Mouse (Mus musculus): ENCODE measurements at regions not wholly inside any gene's neighbourhood (a gene's known extent, or its start where the extent isn't known, plus 50 kb on each side); places are given as distances from the start of the nearest gene placed in this dataset.
A peak's percentile ranks its signal among the peaks of the same experiment; 100 is the strongest.

DNA sequence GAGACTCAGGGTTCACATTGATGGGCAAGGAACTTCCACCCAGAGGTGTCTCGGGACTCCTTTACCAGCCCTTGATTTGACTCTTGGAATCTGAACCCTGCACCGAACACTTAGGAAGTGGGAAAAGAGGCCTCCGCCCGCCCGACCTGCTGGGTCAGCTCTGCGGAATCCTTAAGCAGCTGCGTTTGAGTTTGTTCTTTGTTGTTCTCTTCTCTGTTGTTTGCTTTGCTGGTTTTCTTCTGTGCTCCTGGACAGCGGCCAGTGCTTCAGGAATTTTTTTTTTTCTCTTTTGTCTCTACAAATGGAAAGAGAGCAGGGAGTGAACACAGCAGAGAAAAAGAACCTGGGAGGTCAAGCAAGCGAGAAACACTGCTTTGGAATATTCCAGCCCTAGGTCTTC is 55.1 kb upstream of the Habp2 start:
- H3K4me3 ChIP-seq (ENCODE audit: low read depth, low read length) = no peak overlapping the region

DNA sequence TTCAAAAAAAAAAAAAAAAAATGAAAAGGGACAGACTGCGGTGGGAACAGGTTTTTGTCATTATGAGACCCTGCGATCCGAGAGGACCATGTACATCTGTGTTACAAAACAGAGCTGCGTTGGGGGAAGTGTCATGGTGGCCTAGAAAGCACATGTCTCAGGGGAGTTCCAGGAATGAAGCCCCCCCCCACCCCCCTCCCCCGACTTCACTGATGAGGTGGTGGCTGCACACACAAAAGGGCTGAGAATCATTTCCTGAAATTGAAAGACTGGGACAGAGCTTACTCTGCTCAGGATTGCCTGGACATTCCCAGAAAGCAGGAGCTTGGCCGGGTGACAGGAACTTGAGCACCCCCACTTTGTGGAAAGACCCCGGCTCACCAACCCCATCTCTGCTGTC is 54.7 kb upstream of the Habp2 start:
- WGBS = 40% methylated on average over 7 of the region's 7 CpGs
- H3K4me3 ChIP-seq (ENCODE audit: low read depth, low read length) = no peak overlapping the region
- peak overlapping the region; percentile 40; the same call in 1 of the 2 replicates for H3K27ac ChIP-seq (ENCODE audit: low read length)
- H3K9ac ChIP-seq (ENCODE audit: low read depth, low read length) = no peak overlapping the region
- H3K36me3 ChIP-seq (ENCODE audit: control insufficient read depth, insufficient read depth, low read length) = no peaks in the 10 kb centered on the region
- no peaks in the 10 kb centered on the region for H3K9me3 ChIP-seq (replicated peaks; ENCODE audit: control insufficient read depth, low read length, poor library complexity, severe bottlenecking)
- peaks cover 11% of the 10 kb centered on the region for H3K4me1 ChIP-seq (ENCODE audit: control insufficient read depth, insufficient read depth, low read length)
- no peak overlapping the region for H3K4me2 ChIP-seq (ENCODE audit: low read length)
- no peaks in the 10 kb centered on the region for H3K27me3 ChIP-seq (ENCODE audit: control insufficient read depth, insufficient read depth, low read depth, low read length)
- peak; percentile 39; the same call in 1 of the 2 replicates for ATAC-seq

More for the DNA sequence above, 55.1 kb upstream of the Habp2 start:
- Histone ChIP-seq H3K9ac (ENCODE audit: low read depth, low read length) (no peak overlapping the region), H3K27ac (ENCODE audit: low read length) (no peak overlapping the region), H3K36me3 (ENCODE audit: control insufficient read depth, insufficient read depth, low read length) (no peaks in the 10 kb centered on the region), H3K4me1 (ENCODE audit: control insufficient read depth, insufficient read depth, low read length) (peaks cover 11% of the 10 kb centered on the region), H3K9me3 (replicated peaks; ENCODE audit: control insufficient read depth, low read length, poor library complexity, severe bottlenecking) (no peaks in the 10 kb centered on the region), H3K4me2 (ENCODE audit: low read length) (no peak overlapping the region), H3K27me3 (ENCODE audit: control insufficient read depth, insufficient read depth, low read depth, low read length) (no peaks in the 10 kb centered on the region)
- WGBS = 26% methylated on average over 9 of the region's 9 CpGs
- no peak for ATAC-seq

- Histone ChIP-seq H3K9ac (ENCODE audit: low read depth, low read length) (no peak overlapping the region), H3K4me2 (ENCODE audit: low read length) (no peak overlapping the region), H3K4me3 (ENCODE audit: low read depth, low read length) (no peak overlapping the region), H3K9me3 (replicated peaks; ENCODE audit: control insufficient read depth, low read length, poor library complexity, severe bottlenecking) (no peaks in the 10 kb centered on the region), H3K4me1 (ENCODE audit: control insufficient read depth, insufficient read depth, low read length) (peaks cover 11% of the 10 kb centered on the region), H3K36me3 (ENCODE audit: control insufficient read depth, insufficient read depth, low read length) (no peaks in the 10 kb centered on the region), H3K27me3 (ENCODE audit: control insufficient read depth, insufficient read depth, low read depth, low read length) (no peaks in the 10 kb centered on the region), H3K27ac (ENCODE audit: low read length) (no peak overlapping the region)
- ATAC-seq = no peak
- WGBS = 98% methylated on average over 5 of the region's 5 CpGs
Measured at GRCm38 (mm10) chr19:56232950-56233349, 54.0 kb upstream of the Habp2 start.

DNA sequence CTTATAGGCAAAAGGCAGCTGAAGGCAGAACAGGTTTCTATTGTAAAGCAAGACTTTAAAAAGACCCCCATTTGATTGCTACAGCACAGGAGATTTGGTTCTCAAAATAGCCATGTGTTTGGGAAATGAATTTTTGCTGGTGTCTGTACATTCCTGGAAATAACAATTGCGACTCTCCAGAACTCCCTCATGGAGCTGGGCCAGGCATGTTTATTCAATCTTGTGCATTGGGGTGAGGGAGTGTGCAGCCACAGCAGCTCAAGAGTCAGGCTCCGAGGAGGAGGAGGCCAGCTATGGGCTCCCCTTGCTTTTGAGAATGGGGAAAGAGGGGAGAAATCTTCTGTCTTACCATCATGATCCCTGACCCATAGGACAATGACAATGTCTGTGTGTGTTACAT is 51.9 kb upstream of the Habp2 start:
- Histone ChIP-seq H3K4me2 (ENCODE audit: low read length) (no peak overlapping the region), H3K27ac (ENCODE audit: low read length) (peak overlapping the region; percentile 30; the same call in 1 of the 2 replicates), H3K4me1 (ENCODE audit: control insufficient read depth, insufficient read depth, low read length) (peaks cover 11% of the 10 kb centered on the region), H3K36me3 (ENCODE audit: control insufficient read depth, insufficient read depth, low read length) (no peaks in the 10 kb centered on the region), H3K4me3 (ENCODE audit: low read depth, low read length) (no peak overlapping the region), H3K9ac (ENCODE audit: low read depth, low read length) (no peak overlapping the region), H3K27me3 (ENCODE audit: control insufficient read depth, insufficient read depth, low read depth, low read length) (no peaks in the 10 kb centered on the region), H3K9me3 (replicated peaks; ENCODE audit: control insufficient read depth, low read length, poor library complexity, severe bottlenecking) (no peaks in the 10 kb centered on the region)
- ATAC-seq = no peak
- 49% methylated on average over 2 of the region's 2 CpGs for WGBS

All from midbrain, embryonic 16.5 days (tissue).